Mouse (Mus musculus) ES-Bruce4 (cell line): ENCODE data around the gene Sgca.

ENCODE experiments used
- EP300 ChIP-seq: IDR thresholded peaks from 2 replicates; pipeline ENCODE4 v1.6.1; 2011; ENCODE audit warnings: low read depth, low read length; ENCODE audit not compliant: insufficient read depth
- POLR2A ChIP-seq: IDR thresholded peaks from one replicate; pipeline ENCODE4 v1.8.1; 2011; ENCODE audit warnings: low read length; ENCODE audit not compliant: insufficient read depth

GRCm38 (mm10) chr11:94926431-94926830 is 49.7 kb downstream of the Sgca start:
- TF ChIP-seq POLR2A (no peak), EP300 (no peak)
